Mouse (Mus musculus) spleen, postnatal 36 days (tissue): ENCODE measurements around the gene Thoc5.

Experiments used
- DNase-seq, 2 experiments: peaks; one replicate each; pipeline ENCODE4 v3.0.0; 2022; ENCODE audit warnings: low spot score in 2 of 2, mixed read lengths in 1 of 2

Thoc5 gene

DNA sequence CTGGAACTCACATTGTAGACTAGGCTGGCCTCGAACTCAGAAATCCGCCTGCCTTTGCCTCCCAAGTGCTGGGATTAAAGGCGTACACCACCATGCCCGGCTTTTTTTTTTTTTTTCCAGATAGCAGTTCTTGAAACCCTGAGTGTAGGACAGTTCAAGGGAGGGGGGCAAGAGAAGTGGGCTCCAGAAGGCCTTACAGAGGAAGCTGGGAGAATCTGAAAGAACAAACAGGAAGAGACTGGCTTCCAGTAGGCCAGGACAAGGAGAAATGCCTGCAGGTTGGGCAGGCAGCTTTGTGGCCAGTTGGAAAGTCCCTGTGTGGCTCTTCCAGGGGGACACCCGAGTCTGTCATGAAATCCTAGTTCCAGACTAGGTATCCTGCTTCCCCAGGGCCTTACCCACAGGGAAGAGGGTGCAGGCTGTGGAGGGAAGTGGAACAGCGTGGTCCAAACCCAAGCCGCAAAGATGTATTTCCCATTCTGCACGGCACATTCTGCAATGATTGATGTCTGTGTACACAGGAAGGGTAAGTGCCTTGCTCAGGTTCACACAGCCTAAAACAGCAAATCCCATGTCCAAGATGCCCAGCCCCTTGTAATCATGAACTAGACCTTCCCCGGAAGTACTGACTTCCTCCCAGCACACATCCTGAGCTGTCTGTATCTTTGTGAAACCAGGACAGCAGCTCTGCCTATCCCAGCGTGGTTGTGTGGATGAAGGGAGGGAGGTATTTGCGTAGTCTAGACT, 79.4 kb downstream of the Thoc5 start:
- DNase-seq: no peak

DNA sequence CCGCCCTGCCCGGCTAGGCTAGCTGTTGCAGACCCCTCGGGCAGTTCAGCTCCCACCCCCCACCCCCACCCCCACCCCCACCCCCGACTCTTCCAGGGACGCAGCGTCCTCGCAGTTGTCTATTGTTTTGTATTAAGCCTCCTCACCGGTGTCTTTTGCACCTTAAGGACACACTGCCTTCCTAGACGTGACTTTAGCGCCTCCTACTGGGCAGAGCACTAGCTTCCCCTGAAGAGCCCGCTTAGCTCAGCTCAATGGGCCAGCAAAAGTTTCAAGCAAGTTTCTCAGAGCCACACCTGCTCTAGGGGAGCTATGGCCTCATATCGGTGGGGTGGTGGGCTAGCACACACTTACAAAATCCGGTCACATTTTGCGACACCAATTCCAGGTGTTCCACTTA, 80.5 kb downstream of the Thoc5 start:
- peak; percentile 64 to 67 for DNase-seq
